Mouse (Mus musculus): ENCODE measurements around the gene Tomm40l.

Tomm40l gene

GRCm38 (mm10) chr1:171222238-171223155 lies at the start of gene Tomm40l:
TSS of gene Tomm40l (minus strand) at chr1:171222514.
- peak; percentile 100 for DNase-seq

GRCm38 (mm10) chr1:171272086-171272485 lies 49.8 kb upstream of the Tomm40l start:
- DNase-seq = peak; percentile 87

- no peak for DNase-seq
Observed at GRCm38 (mm10) chr1:171271622-171272021, 49.3 kb upstream of the Tomm40l start.

GRCm38 (mm10) chr1:171271196-171271595 lies 48.9 kb upstream of the Tomm40l start:
- no peak for DNase-seq

- DNase-seq = no peak
Observed at GRCm38 (mm10) chr1:171270573-171270900, 48.2 kb upstream of the Tomm40l start.

DNA sequence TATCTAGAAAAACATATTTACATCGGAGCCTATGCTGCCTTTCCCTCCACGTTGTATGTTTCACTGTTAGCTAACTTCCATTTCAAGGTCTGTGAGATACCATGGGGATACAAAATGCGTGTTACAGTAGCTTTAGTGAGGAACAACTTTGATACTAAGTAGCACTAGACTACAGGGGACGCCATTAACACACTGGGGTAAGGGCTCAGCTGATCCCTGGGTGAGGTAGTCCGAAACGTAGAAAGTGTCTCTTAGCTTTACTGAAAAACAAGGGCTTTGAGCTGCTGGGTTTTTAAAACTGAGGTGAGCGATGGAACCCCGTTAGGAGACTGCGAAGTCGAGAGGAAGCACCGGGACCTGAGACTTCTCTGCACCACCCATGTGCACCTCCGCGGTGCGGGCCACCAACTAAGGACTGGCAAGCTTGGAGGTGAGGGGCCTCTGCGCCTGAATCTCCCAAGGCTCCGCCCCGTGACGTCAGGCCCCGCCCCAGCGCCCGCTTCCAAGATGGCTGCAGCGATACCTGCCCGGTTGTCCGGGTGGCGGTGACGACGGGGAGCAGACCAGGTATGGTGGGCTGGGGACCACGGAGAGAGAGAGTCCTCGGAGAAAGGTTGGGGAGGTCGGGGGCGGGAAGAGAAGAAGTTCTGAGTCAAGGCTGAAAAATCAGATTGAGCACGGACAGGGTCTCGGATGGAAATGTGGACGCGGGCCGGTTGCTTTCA lies 47.7 kb upstream of the Tomm40l start, which contains the start of gene B4galt3:
Gene B4galt3, plus strand, starts transcription at position 481 of the 725 bp plus-strand sequence.
- DNase-seq = peak; percentile 99

- DNase-seq = no peak
Observed at GRCm38 (mm10) chr1:171268341-171268740, 46.0 kb upstream of the Tomm40l start.

DNA sequence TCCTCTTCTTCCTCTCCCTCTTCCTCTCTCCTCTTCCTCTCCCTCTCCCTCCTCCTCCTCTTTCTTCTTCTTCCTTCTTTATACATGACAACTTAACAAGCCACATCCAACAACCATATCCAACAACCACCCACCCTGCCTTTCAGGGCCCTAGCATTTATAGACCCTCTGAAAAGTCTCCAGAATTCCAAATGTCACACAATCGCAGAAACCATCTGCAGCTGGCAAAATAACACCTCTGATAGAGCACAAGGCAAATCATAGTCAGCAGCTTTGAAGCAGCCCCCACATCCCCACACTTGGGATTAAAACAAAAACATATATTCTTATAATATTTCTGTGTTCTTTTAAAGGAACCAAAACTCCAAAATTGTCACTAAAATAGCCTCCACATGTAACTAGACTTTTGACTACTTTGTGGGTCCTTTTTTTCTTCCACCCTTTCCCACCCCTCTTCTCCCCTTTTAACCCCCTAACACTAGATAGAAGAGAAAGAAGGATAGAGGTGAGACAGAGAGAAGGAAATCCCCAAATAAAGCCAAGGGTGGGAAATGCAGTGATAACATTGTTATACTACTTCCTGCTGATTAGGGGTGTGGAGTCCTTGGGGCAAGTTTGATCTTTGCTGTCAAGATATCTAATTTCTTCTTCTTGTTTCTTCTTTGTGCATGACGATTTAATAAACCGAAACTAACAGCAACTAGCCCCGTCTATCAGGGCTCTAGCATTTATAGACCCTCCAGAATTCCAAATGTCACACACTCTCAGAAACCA lies 43.8 kb upstream of the Tomm40l start:
- DNase-seq = no peak

DNA sequence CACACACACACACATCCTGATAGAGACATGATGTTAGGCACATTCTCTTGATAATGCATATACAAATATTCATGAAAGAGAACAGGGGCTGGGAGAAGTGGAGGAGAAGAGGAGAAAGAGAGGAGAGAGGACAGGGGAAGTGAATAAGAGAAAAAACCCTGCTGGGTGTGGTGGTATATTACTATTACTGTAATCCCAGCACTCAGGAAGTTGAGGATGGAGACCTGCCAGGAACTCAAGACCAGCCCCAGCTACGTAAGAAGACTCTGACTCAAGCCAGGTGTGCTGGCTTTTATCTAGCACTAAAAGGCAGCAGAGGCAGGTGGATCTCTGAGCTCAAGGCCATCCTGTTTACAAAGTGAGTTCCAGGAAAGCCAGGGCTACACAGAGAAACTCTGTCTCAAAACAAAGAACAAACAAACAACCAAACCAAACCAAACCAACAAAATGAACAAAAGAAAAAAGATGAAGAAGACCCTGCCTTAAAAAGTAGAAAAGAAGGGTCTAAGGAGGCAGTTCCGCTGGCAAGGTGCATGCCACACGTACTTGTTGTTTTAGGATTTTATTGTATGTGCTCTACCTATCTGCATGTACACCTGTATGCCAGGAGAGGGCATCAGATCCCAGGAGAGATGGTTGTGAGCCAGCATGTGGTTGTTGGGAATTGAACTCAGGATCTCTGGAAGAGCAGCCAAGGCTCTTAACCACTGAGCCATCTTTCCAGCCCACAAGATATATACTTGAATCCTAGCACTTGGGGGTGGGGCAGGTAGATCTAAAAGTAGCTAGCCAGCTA lies 41.5 kb upstream of the Tomm40l start:
- peak; percentile 93 for DNase-seq

DNA sequence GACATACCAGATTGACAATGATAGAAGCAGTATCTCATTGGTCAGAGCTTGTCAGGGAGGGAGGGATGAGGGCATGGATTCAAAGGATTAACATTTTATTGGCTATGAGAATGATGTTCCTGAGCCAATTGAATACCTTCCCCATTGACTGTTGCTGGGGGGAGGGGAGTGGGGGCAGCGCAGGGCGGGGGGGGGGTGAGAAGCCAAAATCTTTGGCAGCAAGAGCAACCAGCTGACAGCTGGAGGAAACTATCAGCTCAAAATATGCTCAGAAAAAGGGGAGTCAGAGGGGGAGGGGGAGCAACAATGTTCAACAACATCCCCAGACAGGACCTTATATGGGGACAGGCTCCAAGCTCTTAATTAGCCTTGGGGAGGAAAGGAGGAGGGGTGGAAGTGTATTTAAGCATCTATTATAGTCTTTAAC lies 40.9 kb upstream of the Tomm40l start:
- DNase-seq = peak; percentile 97

- peak; percentile 98 for DNase-seq
Observed at GRCm38 (mm10) chr1:171262594-171263130, 40.3 kb upstream of the Tomm40l start.

- no peak for DNase-seq
Observed at GRCm38 (mm10) chr1:171260316-171260715, 38.0 kb upstream of the Tomm40l start.

DNA sequence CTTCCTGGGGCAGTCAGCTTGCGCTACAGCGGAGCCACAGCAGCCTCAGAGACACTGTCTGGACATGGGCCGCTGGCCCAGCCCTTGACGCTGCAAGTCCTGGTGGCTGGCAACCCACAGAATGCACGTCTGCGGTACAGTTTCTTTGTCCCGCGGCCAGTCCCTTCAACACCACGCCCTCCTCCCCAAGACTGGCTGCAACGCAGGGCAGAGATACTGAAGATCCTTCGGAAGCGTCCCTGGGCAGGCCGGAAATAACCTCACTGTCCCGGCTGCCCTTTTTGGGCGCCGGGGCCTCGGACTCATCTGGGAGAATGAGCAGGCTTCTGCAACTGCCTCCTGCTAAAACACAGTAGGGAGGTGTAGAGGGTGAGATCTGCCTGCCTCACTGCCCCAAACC lies 36.6 kb upstream of the Tomm40l start:
- no peak for DNase-seq

GRCm38 (mm10) chr1:171257781-171258180 lies 35.5 kb upstream of the Tomm40l start:
- DNase-seq = no peak

DNA sequence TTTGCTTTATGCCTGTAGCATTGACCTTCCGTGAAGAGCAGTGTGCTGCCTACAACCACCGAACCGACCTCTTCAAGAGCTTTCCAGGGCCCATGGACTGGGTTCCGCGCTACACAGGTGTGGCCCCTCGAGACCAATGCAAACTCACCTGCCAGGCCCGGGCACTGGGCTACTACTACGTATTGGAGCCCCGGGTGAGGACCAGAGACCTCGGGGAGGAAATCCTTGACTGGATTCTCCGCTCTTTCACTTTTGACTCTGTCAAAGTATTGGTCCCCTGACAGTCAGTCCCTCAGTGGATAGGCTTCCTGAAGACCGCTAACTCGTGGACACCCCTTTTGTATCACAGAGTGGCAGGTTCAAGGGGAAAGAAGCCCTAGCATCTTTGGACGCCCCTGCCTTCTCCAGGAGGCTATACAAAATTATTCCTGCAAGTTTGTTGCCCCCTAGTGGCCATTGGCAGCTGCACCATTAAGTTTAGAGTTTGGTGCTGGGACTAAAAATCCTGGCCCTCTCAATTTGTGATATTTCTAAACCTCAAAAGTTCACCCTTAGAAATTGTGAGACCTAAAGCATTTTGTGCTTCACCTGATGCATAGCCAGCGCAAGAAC lies 34.7 kb upstream of the Tomm40l start:
- peak; percentile 94 for DNase-seq

DNA sequence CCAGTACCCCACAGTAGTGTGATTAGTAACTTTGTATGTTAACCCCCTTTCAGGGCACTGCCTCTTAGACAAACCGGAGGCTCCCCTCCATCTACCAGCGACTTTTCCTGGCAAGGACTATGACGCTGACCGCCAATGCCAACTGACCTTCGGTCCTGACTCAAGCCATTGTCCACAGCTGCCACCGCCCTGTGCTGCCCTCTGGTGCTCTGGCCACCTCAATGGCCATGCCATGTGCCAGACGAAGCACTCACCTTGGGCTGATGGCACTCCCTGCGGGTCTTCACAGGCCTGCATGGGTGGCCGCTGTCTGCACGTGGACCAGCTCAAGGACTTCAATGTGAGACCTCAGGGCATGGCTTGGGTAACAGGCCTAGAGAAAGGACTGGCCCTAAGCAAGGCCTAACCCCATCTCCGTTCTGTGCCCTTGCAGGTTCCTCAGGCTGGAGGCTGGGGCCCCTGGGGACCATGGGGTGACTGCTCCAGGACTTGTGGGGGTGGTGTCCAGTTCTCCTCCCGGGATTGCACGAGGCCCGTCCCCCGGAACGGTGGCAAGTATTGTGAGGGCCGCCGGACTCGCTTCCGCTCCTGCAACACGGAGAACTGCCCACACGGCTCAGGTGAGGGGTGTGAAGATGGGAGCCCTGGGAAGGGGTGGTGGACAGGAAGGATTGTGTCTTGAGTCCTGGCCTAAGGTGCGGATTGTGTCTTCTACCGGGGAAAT lies 33.9 kb upstream of the Tomm40l start:
- DNase-seq = peak; percentile 93

DNA sequence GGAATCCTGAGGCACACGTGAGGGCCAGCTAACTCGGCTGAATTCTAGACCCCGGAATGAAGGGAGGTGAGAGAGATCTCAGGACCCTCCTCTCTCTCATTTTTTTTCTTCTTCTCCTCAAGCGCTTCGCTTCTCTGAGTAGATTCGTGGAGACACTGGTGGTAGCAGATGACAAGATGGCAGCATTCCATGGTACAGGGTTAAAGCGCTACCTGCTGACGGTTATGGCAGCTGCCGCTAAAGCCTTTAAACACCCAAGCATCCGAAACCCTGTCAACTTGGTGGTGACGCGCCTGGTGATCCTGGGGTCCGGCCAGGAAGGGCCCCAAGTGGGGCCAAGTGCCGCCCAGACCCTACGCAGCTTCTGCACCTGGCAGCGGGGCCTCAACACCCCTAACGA lies 30.1 kb upstream of the Tomm40l start:
- DNase-seq = no peak

- no peak for DNase-seq
Observed at GRCm38 (mm10) chr1:171251594-171252324, 29.4 kb upstream of the Tomm40l start.

DNA sequence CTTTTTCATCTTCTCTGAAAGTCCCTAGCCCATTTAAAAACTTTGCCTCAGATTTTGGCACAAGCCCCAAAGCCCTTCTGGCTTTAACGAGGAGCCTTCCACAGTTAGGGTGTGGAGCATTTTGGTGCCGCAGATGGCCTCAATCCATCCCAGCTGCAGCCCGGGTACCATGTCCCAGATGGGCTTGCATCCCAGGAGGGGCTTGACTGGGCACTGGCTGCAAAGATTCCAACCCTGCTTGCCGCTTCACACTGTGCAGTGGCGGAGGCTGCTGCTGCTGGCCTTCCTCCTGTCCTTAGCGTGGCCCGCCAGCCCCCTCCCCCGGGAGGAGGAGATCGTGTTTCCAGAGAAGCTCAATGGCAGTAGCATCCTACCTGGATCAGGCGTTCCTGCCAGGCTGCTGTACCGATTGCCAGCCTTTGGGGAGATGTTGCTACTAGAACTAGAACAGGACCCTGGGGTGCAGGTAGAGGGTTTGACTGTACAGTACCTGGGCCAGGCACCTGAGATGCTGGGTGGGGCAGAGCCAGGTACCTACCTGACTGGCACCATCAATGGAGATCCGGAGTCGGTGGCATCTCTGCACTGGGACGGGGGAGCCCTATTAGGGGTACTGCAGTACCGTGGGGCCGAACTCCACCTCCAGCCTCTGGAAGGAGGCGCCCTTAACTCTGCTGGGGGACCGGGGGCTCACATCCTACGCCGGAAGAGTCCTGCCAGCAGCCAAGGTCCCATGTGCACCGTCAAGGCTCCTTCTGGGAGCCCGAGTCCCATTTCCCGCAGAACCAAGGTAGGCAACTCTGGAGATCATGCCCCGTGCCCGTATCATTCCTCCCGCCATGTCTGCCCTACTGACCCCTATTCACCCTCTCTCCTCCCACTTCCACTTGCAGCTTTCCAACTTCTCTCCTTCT lies 28.6 kb upstream of the Tomm40l start, which contains the start of gene Ndufs2:
Gene Ndufs2, minus strand, starts transcription at position 709 of the 914 bp plus-strand sequence.
- peak; percentile 96 for DNase-seq
